Mouse (Mus musculus) intestine, embryonic 14.5 days (tissue): ENCODE results near the gene Xbp1. TPM values are rescaled to one million over a fixed set of nuclear protein-coding genes. Genes with fewer than 3 reads are reported as not detected.

ENCODE experiments used
- polyA plus RNA-seq: library from polyadenylated mRNA; unstranded; fragments of >200 nt; fragmentation: Nextera tagmentation; extraction: Ambion mirVana; gene quantifications from 2 replicates; pipeline ENCODE4 v1.2.1, GENCODE M21; 2014

Xbp1 gene
- polyA plus RNA-seq, 1 experiment from 2014 or later, result 202 TPM

Other genes with a start within 250 kb of the Xbp1 start
- gene Znrf3, start 75.8 kb upstream of the Xbp1 start, polyA plus RNA-seq, result 12.0 and 12.8 TPM in 2 replicates
- gene Ccdc117, start 21.5 kb downstream of the Xbp1 start, polyA plus RNA-seq, result 16.8 and 17.3 TPM in 2 replicates
- not detected in 2 replicates for gene Ankrd36, start 49.0 kb downstream of the Xbp1 start, polyA plus RNA-seq
- gene Mrps24, start 195.0 kb downstream of the Xbp1 start, polyA plus RNA-seq, result 229 and 246 TPM in 2 replicates
- 17.6 and 18.2 TPM in 2 replicates for gene Urgcp, start 241.7 kb downstream of the Xbp1 start, polyA plus RNA-seq